Mouse (Mus musculus) bone marrow macrophage, adult 2 months (primary cell): ENCODE results near the gene Slc30a7. TPM values are rescaled to one million over a fixed set of nuclear protein-coding genes. Genes with fewer than 3 reads are reported as not detected.

Source experiments
- H3K27ac ChIP-seq: 2 replicates; pipeline ENCODE4 v1.5.1; 2012; ENCODE audit warnings: low read depth, low read length; ENCODE audit not compliant: insufficient read depth
- H3K4me1 ChIP-seq: 2 replicates; pipeline ENCODE4 v1.6.1; 2012; ENCODE audit warnings: low read length; ENCODE audit not compliant: control insufficient read depth, insufficient read depth
- H3K4me3 ChIP-seq: 2 replicates; pipeline ENCODE4 v1.5.1; 2012; ENCODE audit warnings: mild to moderate bottlenecking, low read length, moderate library complexity; ENCODE audit not compliant: insufficient read depth
- CTCF ChIP-seq: IDR thresholded peaks from 2 replicates; pipeline ENCODE4 v1.5.1; 2012; ENCODE audit warnings: low read depth, mild to moderate bottlenecking, low read length, moderate library complexity
- POLR2A ChIP-seq: IDR thresholded peaks from 2 replicates; pipeline ENCODE4 v1.6.1; 2012; ENCODE audit warnings: mild to moderate bottlenecking, low read depth, low read length, borderline replicate concordance
- polyA plus RNA-seq: library from polyadenylated mRNA; stranded (reverse); fragments of >200 nt; gene quantifications from 2 replicates; pipeline ENCODE4 v1.2.4, GENCODE M21; 2012; ENCODE audit not compliant: missing spikeins, insufficient read depth, insufficient read length

Gene Slc30a7
- polyA plus RNA-seq, 1 experiment: 38.7 TPM

GRCm38 (mm10) chr3:115893166-115893565 is 114.0 kb downstream of the Slc30a7 start:
- Histone ChIP-seq H3K27ac (no peak overlapping the region), H3K4me3 (no peak overlapping the region), H3K4me1 (no peaks in the 10 kb centered on the region; the same call in 1 of the 2 replicates)
- TF ChIP-seq CTCF (no peak), POLR2A (no peak)

- no peaks in the 10 kb centered on the region; the same call in 1 of the 2 replicates for H3K4me1 ChIP-seq
- H3K4me3 ChIP-seq: no peak overlapping the region
- H3K27ac ChIP-seq: no peak overlapping the region
- TF ChIP-seq POLR2A (no peak), CTCF (no peak)
Measured at GRCm38 (mm10) chr3:115892341-115892740, 114.9 kb downstream of the Slc30a7 start.

Other genes starting within 250 kb of the Slc30a7 start
- gene Dph5, start 119.6 kb downstream of the Slc30a7 start, polyA plus RNA-seq: 8.9 and 9.2 TPM in 2 replicates
- gene Extl2, start 56 bp upstream of the Slc30a7 start, polyA plus RNA-seq: 9.0 and 9.8 TPM in 2 replicates
- 1.1 and 1.3 TPM in 2 replicates for gene Vcam1, start 122.3 kb upstream of the Slc30a7 start, polyA plus RNA-seq
- not detected in 2 replicates for gene Gpr88, start 246.1 kb upstream of the Slc30a7 start, polyA plus RNA-seq